Mouse (Mus musculus) lung, adult 2 months (tissue): ENCODE results near the gene Hoxc10. TPM values are rescaled to one million over a fixed set of nuclear protein-coding genes. Genes with fewer than 3 reads are reported as not detected.

Experiments
- DNase-seq: peaks from one replicate; pipeline ENCODE4 v3.0.0; 2022
- H3K4me1 ChIP-seq: fragments of 200-500 bp; 2 replicates; pipeline ENCODE4 v1.6.1; 2011; ENCODE audit warnings: low read length; ENCODE audit not compliant: control insufficient read depth, insufficient read depth
- H3K4me3 ChIP-seq: fragments of 200-500 bp; replicated peaks from 2 replicates; pipeline ENCODE3; 2011; ENCODE audit warnings: low read depth, mild to moderate bottlenecking, control low read depth, low read length; ENCODE audit errors: extremely low read depth
- CTCF ChIP-seq: fragments of 200-500 bp; IDR thresholded peaks from 2 replicates; pipeline ENCODE4 v1.5.1; 2011; ENCODE audit warnings: mild to moderate bottlenecking, low read length, control low read depth; ENCODE audit not compliant: insufficient read depth
- POLR2A ChIP-seq: fragments of 200-500 bp; IDR thresholded peaks from 2 replicates; pipeline ENCODE4 v1.6.1; 2011; ENCODE audit warnings: low read depth, mild to moderate bottlenecking, control low read depth, low read length, borderline replicate concordance; ENCODE audit errors: extremely low read depth
- WGBS: fragments of 180-500 bp; shearing (Covaris S2); methylation state at CpG from one replicate; pipeline ENCODE4 v1.1.7; 2018; 5-methylcytosine and 5-hydroxymethylcytosine counted together
- polyA plus RNA-seq: library from polyadenylated mRNA; depleted of rRNA; stranded (reverse); fragments of >200 nt; gene quantifications from 2 replicates; pipeline ENCODE4 v1.2.3, GENCODE M21; 2012

Gene Hoxc10
- polyA plus RNA-seq, 1 experiment, result not detected

DNA sequence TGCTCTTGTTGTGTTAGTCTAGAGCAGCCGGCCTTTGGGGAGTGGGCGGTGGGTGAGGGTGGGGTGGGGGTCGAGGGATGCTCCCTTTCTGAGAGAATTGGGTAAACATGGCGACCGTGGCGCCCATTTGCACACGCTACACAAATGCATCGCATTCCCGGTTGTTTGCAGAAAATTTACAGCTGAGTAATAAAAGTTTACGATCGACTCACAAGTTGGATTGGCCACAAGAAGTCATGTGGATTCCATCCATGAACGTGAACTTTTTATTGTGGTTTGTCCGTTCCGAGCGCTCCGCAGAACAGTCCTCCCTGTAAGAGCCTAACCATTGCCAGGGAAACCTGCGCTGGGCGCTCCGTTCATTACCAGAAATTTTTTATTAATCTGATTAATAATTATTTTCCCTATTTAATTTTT lies 31.4 kb downstream of the Hoxc10 start, which contains the start of gene Hoxc6:
TSS of gene Hoxc6 (plus strand) at position 319 of the 417 bp plus-strand sequence.
- TF ChIP-seq POLR2A, result no peak
- no peak for TF ChIP-seq CTCF
- no peak for DNase-seq
- WGBS, result 4% methylated on average over 19 of the region's 19 CpGs
- H3K4me1 ChIP-seq, result no peaks in the 10 kb centered on the region
- no peak within 1 kb of the TSS for H3K4me3 ChIP-seq

DNA sequence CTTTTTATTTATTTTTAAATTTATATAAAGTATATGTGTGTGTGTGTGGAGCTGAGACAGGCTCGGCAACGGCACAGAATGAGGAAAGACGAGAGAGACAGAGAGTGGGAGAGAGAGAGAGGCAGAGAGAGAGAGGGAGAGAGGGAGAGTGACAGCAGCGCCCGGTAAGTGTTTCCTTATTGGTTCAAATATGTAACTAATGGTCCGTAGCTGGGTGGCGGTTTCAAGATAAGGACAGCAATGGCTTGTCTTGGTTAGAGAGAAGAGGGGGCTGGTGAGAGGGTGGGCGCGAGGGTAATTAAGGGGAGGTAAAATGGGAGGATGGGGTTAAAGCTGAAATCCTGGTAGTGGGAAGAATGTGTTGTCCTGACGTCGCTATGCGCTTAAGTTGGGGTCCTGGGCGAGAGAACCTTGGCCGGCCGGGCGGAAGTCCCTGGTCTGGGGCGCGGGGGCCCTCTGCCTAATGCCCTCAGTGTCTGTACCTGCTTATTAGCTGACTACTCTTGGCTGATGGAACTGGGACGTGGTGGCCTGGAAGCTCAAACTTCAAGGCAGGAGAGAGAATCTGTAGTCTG lies 32.1 kb downstream of the Hoxc10 start:
- Histone ChIP-seq H3K4me1 (no peaks in the 10 kb centered on the region), H3K4me3 (no peak overlapping the region)
- no peak for DNase-seq
- WGBS, result 4% methylated on average over 19 of the region's 19 CpGs
- no peak for TF ChIP-seq POLR2A
- TF ChIP-seq CTCF, result no peak

DNA sequence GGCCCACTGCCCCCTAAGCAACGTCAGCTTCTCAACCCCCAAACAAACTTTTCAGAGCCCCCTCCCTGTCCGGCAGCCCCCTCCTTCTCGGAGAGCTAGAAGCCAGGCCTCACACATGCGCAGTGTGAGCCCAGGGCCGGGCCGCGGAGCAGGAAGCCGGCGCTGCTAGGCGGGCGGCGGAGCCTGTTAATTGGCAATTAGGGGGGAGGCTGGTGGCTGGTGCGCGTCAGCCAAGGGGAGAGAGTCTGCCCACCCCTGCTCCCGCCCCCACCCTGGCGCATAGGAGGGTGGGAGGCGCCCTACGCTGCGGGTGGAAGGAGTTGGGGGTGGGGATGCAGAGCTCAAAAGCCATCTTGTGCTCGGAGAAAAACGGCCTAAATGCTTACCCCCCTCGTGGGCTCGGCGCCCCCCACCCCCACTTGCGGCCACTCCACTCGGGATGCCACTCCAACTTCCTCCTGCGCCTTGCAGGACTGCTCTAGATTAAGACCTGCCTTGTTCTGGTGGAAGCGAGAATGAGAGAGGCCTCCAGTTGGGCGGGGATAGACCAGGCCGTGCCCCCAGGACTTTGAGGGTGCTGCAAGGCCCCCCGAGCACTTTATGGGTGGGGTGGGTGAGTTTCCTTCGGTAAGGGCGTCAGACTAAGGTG lies 32.7 kb downstream of the Hoxc10 start:
- no peak for DNase-seq
- TF ChIP-seq CTCF (no peak), POLR2A (no peak)
- WGBS, result 2% methylated on average over 33 of the region's 33 CpGs
- peak overlapping the region; percentile 32 for H3K4me3 ChIP-seq
- H3K4me1 ChIP-seq, result no peaks in the 10 kb centered on the region

- WGBS, result 11% methylated on average over 11 of the region's 11 CpGs
- no peak for TF ChIP-seq POLR2A
- no peak for TF ChIP-seq CTCF
- no peak for DNase-seq
- no peak overlapping the region for H3K4me3 ChIP-seq
- no peaks in the 10 kb centered on the region for H3K4me1 ChIP-seq
Observed at GRCm38 (mm10) chr15:102999955-103000354, 33.4 kb downstream of the Hoxc10 start.

DNA sequence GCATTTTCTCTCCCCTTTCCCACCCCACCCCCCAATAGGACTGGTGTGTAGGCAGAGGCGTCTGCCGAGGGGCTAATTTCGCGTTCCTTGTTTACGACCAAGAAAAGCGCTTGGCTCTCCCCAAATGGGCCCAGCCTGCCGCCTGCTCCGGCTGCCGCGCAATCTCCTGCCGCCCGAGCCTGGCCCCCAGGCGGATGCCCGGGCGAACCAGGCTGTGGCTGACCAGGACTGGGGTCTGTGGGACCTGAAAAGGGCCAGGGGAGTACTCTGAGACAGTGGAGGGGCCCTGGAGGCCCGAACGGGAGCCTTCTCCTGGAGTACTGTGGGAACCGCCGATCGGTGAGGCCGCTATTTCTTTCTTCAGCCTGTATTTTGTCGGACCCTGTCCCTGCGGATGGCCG lies 33.9 kb downstream of the Hoxc10 start:
- Histone ChIP-seq H3K4me1 (no peaks in the 10 kb centered on the region), H3K4me3 (no peak overlapping the region)
- no peak for DNase-seq
- WGBS, result 14% methylated on average over 24 of the region's 24 CpGs
- no peak for TF ChIP-seq CTCF
- no peak for TF ChIP-seq POLR2A

GRCm38 (mm10) chr15:103001370-103001769 lies 34.8 kb downstream of the Hoxc10 start:
- DNase-seq, result no peak
- TF ChIP-seq CTCF, result no peak
- no peak for TF ChIP-seq POLR2A
- 69% methylated on average over 2 of the region's 2 CpGs for WGBS
- H3K4me3 ChIP-seq, result no peak overlapping the region
- H3K4me1 ChIP-seq, result no peaks in the 10 kb centered on the region

GRCm38 (mm10) chr15:103002156-103002555 lies 35.6 kb downstream of the Hoxc10 start:
- no peak for DNase-seq
- TF ChIP-seq CTCF (no peak), POLR2A (no peak)
- Histone ChIP-seq H3K4me1 (no peaks in the 10 kb centered on the region), H3K4me3 (no peak overlapping the region)
- 39% methylated on average over 4 of the region's 4 CpGs for WGBS

GRCm38 (mm10) chr15:103002821-103003448 lies 36.3 kb downstream of the Hoxc10 start:
- no peaks in the 10 kb centered on the region for H3K4me1 ChIP-seq
- 11% methylated on average over 13 of the region's 13 CpGs for WGBS
- DNase-seq, result no peak
- TF ChIP-seq CTCF (no peak), POLR2A (no peak)
- no peak overlapping the region for H3K4me3 ChIP-seq

DNA sequence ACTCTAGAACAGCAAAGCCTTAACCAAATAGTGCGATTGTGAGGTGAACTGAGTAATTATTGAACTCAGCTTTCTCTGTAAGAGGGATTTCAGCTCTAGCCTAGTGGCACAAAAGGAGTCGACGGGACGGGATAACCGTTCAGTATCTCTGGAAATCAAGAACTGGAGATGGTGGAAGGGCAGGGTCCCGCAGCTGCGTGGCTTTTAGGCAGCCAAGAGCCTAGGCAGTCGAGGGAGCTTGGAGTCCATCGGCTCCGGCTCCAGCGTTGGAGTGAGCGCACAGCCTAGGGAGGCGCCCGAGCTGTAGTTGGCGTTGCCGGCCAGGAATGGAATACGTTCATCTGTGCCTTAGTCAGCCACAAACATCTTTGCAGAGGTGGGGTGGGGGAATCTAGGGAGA lies 38.7 kb downstream of the Hoxc10 start:
- no peak for DNase-seq
- Histone ChIP-seq H3K4me1 (no peaks in the 10 kb centered on the region), H3K4me3 (no peak overlapping the region)
- TF ChIP-seq CTCF, result no peak
- 5% methylated on average over 17 of the region's 17 CpGs for WGBS

DNA sequence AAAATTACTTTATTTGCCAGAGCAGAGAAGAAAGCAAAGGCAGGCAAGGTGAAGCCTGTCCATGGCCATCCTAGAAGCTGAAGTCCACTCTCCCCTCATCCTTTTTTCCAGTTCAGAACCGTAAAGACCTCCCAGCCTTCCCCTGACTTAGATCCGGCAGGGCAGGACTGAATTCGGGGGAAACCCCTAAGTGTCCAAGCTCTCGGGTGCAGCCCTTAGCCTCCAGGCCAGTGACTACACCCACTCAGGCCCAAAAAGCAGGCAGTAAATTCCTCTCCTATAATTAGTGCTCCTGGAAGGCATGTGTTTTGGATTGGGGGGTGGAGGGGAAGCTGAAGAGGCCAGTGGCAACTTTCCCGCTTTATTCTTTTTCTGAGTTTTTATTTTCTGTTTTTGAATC lies 39.2 kb downstream of the Hoxc10 start:
- DNase-seq, result no peak
- no peak overlapping the region for H3K4me3 ChIP-seq
- H3K4me1 ChIP-seq, result no peaks in the 10 kb centered on the region
- no peak for TF ChIP-seq POLR2A
- TF ChIP-seq CTCF, result no peak
- 14% methylated on average over 5 of the region's 5 CpGs for WGBS

- no peak for DNase-seq
- WGBS, result 34% methylated on average over 1 of the region's 1 CpGs
- H3K4me3 ChIP-seq, result no peak overlapping the region
- H3K4me1 ChIP-seq, result no peaks in the 10 kb centered on the region
- TF ChIP-seq CTCF (no peak), POLR2A (no peak)
Observed at GRCm38 (mm10) chr15:103006326-103006725, 39.7 kb downstream of the Hoxc10 start.
